Mouse (Mus musculus) lung, postnatal 0 days (tissue): Measurements from ENCODE around the gene Gm20388.
A peak's percentile ranks its signal among the peaks of the same experiment; 100 is the strongest.

Source experiments
- CTCF ChIP-seq: IDR thresholded peaks from 2 replicates; pipeline ENCODE4 v1.5.1; 2016; ENCODE audit warnings: antibody characterized with exemption, mild to moderate bottlenecking
- EP300 ChIP-seq: IDR thresholded peaks from 2 replicates; pipeline ENCODE4 v1.6.1; 2016; ENCODE audit warnings: antibody characterized with exemption, mild to moderate bottlenecking, control low read depth

GRCm38 (mm10) chr8:120327131-120327554 is 416.5 kb downstream of the Gm20388 start:
- peak; percentile 61 for TF ChIP-seq CTCF
- TF ChIP-seq EP300: no peak
